Mouse (Mus musculus) right cerebral cortex, adult 2 months (tissue): ENCODE measurements around the gene Ssh1.
A peak's percentile ranks its signal among the peaks of the same experiment; 100 is the strongest.

Experiments
- DNase-seq, 2 experiments: peaks; one replicate each; pipeline ENCODE4 v3.0.0; 2021 to 2022; ENCODE audit warnings: low spot score in 2 of 2

The Ssh1 gene

DNA sequence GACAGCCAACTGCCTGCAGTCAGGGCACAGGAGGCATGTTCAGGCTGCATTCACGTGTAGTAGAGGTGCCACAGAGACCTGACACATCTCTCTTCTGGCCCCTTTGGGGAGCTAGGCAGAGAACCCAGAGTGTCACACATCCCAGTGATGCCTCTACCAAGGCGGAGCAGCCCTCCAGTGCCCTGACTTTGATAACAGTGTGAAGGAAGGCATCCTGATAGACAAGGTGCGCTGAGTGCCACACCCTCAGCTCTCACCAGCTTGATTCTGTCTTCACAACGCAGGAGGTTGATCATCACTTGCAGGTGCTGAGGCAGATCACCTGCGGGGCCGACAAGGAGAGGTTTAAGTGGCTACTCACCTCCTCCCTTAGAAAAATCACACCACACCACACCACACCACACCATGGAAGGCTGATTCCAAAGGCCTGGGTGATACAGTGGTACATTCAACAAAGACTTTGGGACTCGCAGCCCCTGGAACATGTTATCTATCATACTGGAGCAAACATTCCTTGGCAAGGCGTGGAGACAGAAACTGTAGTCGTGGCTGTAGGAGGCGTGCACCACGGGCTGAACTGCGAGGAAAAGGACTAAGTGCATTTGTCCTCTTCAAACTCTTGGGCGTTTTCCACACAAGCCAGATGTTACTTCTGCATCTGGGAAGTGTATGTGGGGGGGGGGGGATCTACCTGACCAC is 27.1 kb downstream of the Ssh1 start:
- no peak for DNase-seq

DNA sequence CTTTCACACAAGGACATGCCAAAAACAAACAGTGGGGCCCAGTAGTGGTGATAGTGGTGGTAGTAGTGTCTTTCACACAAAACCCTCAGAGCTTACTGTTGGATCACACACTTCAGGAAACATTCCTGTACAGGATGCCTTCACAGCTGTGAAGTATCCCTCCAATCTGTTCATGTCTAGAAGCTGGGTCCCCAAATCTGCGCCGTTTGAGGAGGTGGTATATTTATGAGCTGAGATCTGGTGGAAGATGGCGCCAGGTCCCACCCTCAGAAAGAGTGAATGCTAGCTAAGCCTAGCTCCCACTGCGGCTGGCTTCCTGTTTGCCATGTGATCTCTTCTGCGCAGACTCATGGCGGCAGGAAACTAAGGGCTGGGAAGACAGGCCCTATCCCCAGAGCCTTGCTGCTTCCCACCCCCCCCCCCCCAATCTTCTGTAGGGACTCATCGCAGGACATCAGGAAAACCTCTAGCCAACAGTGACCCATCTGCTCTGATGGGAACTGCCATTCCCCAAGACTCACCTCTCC is 28.0 kb downstream of the Ssh1 start:
- no peak for DNase-seq

DNA sequence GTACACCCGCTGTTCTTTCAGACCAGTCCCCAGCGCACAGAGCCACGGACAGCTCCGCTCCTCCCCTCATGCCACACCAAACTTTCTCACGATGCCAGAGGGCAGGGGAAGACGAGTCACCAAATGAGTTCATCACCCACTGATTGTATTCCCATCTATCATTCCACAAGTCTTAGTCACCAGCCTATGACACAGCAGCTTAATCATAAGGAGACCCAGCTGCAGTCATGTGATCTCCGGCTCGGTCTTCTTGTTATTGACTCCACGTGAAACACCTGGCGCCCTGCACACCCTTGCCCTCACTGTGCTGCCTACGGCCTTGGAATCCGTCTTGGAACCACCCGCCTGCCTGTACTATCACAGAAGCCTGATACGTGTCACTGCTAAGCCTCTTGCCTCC is 28.7 kb downstream of the Ssh1 start:
- no peak for DNase-seq

DNA sequence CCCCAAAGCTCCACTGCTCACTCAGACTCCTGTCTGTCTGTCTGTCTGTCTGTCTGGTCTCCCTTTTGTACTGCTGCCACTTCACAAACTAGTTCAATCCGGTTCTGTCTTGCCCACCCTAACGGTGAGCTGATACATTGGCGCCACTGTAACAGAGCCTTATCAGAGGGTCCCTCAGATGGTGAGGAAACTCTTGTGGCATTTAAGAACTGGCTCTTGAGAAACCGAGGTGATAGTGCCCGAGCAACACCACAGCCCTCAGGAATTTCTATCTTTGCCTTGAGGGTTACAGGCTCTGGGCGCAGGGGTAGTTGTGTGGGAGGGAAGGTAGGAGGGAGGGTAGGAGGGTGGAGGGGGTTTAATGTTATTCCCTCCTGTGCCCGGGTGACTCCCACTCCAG is 31.9 kb downstream of the Ssh1 start:
- DNase-seq: no peak

DNA sequence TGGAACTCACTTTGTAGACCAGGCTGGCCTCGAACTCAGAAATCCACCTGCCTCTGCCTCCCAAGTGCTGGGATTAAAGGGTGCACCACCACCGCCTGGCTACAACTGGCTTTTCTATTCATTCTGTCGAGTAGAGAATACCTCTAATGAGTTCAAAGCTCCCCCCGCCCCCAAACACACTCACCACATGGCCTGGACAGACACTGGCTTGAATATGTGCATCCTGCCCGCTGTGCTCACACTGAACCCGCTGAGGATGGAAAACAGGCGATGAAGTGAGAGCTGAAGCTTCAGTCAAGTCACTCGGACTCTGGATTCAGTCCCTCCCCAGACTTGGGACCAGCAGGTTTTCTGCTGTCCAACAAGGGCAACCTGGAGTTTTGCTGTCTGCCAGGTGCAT is 33.3 kb downstream of the Ssh1 start:
- no peak for DNase-seq

DNA sequence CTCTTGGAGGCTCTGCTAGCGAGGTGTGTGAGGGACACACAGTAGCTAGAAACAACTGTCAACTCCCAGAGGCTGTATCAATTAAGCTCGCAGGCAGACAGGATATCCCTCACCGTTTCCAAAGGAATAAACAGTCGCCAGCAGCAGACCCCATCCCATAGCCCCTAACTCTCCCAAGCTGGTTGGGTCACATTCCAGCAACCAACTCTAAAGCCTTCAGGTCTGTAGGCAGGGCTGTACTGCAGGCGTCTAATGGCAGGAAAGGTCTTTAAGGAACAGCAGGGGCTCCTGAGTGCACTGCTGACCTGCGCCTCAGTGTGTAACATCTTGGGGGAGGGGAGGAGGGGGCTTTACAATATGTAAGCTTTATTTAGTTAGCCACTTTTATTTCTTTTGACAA is 34.7 kb downstream of the Ssh1 start:
- no peak for DNase-seq

DNA sequence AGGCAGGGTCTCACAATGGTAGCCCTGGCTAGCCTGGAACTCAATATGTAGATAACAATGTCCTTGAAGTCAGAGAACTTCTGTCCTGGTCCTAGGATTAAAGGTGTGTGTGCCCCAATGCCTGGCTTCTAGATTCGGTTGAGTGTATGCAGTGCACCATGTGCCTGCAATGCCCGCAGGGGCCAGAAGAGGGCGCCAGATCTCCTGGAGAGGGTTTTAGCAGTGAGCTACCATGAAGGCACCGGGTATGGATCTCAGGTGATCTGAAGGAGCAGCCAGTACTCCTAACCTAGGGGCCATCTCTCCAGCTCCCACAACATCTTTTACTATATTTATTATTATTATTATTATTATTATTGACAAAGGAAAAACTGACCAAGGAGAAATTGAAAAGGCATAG is 37.2 kb downstream of the Ssh1 start:
- DNase-seq: peak; percentile 65 to 84

DNA sequence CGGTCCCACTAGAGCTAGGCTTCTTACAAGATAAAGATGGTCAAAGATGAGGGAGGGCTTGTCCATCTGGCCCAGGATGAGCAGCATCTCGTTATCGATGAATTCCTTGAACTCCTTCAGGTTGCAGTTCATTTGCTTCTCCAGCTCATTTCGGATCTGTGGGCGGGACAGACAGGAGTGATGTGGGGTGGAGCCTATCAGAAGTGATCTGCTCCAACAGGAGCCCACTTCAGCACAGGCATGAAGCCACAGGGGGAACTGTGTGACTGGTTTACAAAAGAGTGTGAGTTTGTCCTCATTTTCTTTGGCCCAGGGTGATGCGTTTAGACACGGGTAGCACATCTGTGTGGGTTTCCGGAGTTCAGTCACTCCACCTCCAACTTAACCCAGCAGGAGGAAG is 38.0 kb downstream of the Ssh1 start:
- DNase-seq: no peak

DNA sequence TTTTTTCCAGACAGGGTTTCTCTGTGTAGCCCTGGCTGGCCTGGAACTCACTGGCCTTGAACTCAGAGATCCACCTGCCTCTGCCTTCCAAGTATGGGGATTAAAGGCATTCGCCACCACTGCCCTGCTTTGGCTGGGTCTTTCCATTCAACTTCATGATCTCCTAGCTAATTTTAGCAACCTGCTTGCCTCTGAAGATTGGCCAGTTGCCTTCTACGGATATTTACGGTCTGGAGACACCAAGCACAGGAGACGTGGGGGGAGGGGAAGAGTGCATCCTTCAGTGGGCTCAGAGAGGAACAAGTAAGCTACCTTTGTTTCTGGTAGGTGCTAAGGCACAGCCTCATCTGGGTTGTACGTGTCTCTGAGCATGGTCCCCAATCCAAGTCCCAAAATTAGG is 38.4 kb downstream of the Ssh1 start:
- no peak for DNase-seq

DNA sequence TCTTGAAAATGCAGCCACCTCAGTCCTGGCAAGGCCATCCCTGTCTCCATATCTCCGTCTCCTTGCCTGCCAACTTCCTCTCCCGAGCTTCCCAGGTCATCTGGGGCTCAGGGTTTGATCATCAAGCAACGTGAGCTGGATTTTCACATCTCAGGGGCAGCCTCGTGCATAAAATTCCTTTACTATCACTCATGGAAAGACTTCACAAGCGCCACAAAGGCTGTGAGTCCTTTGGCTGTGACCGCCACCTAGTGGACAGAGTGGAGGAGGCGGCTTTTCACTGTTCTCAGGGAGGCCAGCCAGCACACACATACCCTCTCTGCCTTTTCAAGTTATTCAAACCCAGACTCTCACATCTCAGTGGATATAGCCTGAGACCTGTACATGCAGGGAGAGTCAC is 39.3 kb downstream of the Ssh1 start:
- DNase-seq: peak; percentile 87 to 94

DNA sequence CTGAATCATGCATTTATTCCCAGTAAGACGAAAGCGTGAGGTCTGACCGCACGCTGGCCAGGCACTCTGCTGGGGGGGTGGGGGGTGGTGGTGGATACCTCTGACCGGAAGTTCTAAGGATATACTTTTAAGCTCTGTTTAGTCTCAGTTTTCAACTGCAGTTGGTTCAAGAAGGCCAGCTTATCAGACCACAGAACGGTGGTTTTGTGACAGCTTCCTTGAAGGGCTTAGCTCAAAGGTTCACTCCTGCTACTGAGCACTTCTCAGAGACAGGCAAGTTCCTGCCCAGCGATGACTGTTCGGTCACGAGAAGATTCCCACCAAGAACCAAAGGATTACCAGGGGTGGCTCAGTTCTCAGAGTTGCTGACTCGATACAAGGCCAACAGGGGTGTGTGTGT is 41.2 kb downstream of the Ssh1 start:
- no peak for DNase-seq

DNA sequence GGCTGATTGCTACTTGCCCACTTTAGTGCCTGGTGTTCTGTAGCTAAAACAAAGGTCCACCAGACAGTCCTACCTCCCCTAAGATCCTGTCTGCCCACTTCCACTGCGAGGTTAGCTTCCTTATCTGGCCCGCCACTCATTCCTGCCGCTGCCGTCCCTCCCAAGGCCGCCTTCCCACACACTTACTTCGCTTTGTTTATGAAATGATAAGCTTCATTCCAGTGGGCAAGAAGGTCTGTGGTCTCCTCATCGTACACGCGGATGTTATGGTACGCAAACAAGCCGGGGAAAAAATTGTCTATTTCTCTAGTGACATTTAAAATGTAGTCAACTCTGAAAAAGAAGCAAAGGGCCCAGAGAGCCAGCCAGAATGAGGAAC is 42.0 kb downstream of the Ssh1 start:
- no peak for DNase-seq

DNA sequence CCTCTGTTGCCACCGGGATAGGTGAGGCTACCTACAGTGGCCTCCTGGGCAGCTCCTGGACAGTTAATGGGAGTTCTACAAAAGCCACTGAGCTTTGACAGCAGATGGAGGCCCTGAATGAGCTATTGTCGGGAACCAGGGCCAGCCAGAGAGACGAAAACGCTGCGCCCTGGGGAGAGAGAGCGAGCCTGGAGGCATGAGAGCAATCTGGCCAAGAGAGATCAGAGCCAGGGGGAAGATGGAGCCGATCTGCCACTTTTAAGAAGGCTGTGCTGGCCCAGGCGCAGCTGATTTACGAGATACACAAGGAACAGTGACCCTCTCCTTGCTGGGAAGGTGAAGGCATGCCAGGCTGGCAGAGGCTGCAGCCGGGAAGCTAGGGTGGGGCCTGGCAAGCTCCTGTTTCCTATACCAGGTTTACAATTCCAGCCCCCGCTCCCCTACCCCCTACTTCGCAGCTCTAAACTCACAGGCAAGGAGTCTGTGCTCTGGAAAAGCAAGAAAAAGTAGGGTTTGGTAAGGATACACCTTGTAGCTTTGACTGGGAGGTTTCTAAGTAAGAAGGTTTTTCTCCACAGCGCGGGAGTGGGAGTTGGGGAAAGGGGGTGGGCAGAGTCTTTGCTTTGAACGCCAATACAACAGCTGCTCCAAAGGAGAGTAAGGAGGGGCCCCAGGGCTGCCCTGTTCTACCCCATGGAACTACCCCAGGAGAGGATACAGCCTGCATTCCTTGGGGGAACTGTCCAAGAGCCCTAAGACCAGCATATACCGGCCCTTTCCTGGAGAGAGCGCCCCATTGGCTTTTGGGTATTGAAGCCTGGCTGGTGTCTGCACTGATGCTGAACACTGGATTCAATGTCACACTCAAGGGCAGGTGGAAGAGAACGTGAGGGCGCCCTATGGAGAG is 42.7 kb downstream of the Ssh1 start:
- no peak for DNase-seq

DNA sequence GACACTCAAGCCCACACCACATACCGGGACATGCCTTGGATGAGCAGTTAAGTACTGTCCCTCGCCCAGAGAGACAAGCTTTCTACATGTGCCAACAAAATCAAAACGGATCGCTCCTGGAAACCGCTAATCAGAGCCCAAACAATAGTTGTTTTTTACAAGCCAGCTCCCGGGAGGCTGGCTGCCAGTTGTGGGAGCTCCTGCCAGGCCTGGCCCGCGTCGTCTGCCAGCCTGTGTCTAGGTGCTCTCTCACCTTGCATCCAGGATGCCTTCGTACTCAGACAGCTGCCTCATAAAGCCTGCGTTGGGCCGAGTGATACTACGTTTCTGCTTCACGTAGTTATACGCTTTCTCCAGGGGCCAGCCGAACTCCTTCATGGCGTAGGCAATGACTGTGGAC is 43.6 kb downstream of the Ssh1 start:
- DNase-seq: no peak

DNA sequence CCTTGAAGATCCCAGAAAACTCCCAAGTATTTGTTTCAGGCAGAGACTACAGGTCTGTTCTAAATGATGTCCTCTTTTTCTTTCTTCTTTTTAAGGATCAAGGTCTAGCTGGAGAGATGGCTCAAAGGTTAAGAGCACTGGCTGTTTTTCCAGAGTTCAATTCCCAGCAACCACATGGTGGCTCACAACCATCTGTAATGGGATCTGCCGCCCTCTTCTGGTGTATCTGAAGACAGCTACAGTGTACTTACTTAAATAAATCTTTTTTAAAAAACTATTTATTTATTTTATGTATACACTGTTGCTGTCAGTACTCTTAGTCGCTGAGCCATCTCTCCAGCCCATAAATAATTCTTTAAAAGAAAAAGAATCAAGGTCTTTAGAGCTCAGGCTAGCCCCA is 46.4 kb downstream of the Ssh1 start:
- no peak for DNase-seq

DNA sequence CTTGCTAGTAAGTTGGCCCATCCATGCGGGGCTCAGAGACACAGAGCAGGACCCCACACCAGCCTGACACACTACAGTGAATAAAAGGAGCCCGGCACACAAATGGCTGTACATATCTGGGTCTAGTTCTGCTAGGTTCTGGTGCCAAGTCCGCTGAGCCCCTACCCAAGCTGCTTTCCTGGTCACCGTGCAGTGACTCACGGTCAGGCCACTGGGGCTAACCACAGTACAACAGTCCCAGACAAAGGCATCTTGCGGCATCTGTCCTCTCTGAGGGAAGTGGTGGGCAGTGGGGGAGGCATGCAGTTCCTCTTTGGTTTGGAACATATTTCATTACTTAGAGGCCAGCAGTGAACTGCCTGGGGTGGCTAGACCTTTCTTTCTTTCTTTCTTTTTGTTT is 48.6 kb downstream of the Ssh1 start:
- no peak for DNase-seq

DNA sequence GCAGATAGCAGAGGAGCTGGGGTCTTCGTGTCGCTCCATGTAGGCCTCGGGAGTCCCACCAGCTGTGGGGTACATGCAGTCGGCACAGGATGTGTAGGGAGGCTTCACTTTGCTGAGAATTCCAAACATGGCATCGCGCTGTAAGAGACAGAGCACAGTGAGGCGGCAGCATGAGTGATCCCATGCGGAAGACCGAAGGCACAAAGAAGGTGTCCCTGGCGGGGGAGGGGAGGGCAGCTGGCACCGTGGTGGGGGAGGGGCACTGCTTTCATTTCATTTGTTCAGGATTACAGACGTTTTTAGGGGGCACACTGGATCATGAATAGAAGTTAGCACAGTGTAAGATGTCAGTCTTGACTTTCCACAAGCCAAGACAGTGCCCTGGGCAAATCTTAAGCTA is 50.4 kb downstream of the Ssh1 start:
- DNase-seq: no peak

DNA sequence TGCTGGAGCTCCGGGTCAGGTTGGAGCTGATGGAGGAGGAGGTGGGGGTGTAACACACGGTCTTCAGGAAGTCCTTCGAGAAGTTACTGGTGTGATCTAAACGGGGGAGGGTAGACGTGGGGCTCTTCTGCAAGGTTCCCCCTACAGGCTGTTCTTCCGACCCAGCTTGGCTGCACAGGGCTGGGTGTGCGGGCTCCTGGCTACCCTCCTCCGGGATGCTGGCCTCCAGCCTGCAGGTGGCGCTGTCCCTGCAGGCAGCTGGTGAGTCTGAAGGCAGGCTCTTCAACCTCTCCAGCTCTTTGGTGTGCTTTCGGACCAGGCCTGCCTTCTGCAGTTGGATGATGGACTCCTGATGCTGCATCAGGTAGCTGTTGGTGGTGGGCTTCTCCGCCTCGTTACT is 51.1 kb downstream of the Ssh1 start:
- DNase-seq: no peak

DNA sequence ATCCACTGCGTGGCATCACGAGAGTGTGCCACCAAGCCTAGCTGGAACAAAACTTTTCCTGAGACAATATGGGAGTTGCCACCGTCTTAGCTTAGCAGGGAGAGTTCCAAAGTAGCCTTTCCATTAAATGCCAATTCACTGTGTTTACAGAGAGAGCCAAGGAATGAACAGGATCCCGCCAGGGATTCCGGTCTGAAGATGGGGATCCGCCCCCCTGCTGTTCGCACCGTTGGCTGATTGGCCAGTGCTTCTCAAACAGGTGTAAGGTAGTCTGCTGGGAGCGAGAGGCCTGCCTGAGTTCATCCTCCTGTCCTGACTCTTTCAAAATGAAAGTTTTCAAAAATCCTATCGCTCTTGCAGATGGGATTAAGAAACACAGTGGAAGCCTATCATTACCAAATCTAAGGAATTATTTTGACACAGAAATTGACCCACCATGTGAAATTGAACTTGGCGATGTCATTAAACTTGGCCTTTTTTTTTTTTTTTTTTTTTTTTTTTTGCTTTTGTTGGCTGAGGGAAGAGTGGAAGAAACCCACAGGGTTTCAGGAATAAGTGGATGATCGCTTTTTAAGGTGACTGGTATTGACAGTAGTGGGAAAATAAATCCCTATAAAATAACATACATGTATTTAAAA is 54.3 kb downstream of the Ssh1 start:
- DNase-seq: no peak

DNA sequence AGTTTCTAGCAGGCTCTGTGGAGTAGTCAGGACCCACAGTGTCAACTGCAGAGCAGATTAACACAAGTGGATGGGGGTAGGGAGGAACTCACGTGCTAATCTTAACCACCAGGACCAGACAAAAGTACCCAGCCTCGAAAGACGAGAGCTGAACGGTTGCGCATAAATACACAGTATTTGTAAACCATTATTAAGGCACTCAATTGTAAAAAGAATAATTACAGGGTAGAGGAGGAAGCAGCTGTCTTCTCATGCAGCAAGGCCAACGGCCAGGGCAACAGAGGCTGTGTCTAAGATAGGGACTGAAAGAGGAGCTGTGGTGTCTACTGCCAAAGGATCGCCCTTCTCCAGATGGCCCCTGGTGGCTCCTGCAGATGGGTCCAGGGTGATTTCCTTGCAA is 56.0 kb downstream of the Ssh1 start:
- DNase-seq: no peak

DNA sequence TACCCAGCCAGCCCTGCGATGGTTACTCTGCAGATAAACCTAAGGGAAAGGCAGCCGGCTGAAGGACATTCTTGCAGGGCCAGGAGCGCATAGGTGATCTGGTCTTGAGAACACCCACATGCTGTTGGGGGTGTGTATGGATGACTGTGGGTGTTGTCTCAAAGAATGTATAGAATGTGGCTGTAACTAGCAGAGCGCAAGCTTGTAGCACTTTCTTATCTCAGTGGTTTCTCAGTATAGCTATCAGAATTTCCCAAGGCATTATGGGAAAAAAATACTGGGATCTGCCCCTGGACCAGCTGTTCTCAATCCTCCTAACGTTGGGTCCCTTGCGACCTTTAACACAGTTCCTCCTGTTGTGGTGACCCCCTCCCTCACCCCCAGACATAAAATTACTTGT is 59.8 kb downstream of the Ssh1 start:
- no peak for DNase-seq

DNA sequence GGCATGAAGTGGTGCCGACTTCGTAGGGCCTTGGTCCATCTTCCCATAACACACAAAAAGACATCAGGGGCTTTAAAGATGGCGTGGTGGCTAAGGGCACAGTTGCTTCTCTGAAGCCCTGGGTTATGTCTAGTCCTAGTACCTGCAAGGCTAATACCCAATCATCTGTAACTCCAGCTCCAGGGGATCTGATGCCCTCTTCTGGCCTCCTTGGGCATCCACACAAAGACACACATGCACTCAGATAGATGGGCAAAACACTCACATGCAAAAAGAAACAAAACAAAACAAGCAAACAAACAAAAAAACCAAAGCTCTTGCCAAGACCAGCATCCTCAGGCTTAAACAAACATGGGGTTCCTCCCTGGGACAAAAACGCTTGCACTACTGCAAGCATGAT is 60.2 kb downstream of the Ssh1 start:
- DNase-seq: no peak

DNA sequence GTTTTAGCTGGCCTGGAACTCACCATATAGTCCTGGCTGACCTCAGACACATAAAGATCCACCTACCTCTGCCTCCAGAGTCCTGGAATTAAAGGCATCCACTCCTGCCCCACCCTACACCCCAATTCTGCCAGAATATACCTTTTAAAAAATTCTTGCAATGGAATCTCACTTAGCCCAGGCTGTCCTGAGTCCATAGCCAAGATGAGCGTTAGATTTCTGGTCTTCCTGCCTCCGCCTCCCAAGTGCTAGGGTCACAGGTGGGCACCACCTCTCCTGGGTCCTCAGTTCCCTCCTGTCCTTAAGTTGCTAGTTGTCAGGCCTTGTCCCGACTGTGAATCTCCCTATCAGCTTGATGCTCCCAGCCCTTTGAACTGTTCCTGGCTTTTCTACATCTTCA is 61.4 kb downstream of the Ssh1 start:
- no peak for DNase-seq
